Mouse (Mus musculus) c-Kit-negative CD71-positive TER-119-positive erythroid progenitor cells, embryonic 14.5 days (primary cell): ENCODE results near the gene Adcy3.

Experiments used
- DNase-seq: peaks from one replicate; pipeline ENCODE4 v3.0.0-alpha.2; 2013; ENCODE audit warnings: low read depth, low spot score

Adcy3 gene

GRCm38 (mm10) chr12:4132941-4133846 is at the start of gene Adcy3:
Gene Adcy3 (plus strand): TSS chr12:4133103.
- no peak for DNase-seq

GRCm38 (mm10) chr12:4083441-4083840 is 49.5 kb upstream of the Adcy3 start:
- no peak for DNase-seq

- DNase-seq = no peak
Observed at GRCm38 (mm10) chr12:4107383-4107782, 25.5 kb upstream of the Adcy3 start.

- no peak for DNase-seq
Observed at GRCm38 (mm10) chr12:4116132-4116531, 16.8 kb upstream of the Adcy3 start.

- no peak for DNase-seq
Observed at GRCm38 (mm10) chr12:4117136-4117535, 15.8 kb upstream of the Adcy3 start.

GRCm38 (mm10) chr12:4117579-4117978 is 15.3 kb upstream of the Adcy3 start:
- no peak for DNase-seq

GRCm38 (mm10) chr12:4127346-4127745 is 5.6 kb upstream of the Adcy3 start:
- DNase-seq = no peak

GRCm38 (mm10) chr12:4133847-4134212 is 927 bp downstream of the Adcy3 start:
- DNase-seq = no peak

GRCm38 (mm10) chr12:4143179-4143578 is 10.3 kb downstream of the Adcy3 start:
- DNase-seq = no peak

GRCm38 (mm10) chr12:4150936-4151335 is 18.0 kb downstream of the Adcy3 start:
- DNase-seq = no peak

GRCm38 (mm10) chr12:4151969-4152368 is 19.1 kb downstream of the Adcy3 start:
- DNase-seq = no peak

GRCm38 (mm10) chr12:4157466-4157865 is 24.6 kb downstream of the Adcy3 start:
- DNase-seq = no peak

- DNase-seq = no peak
Observed at GRCm38 (mm10) chr12:4158179-4158578, 25.3 kb downstream of the Adcy3 start.

- DNase-seq = no peak
Observed at GRCm38 (mm10) chr12:4158868-4159632, 26.1 kb downstream of the Adcy3 start.

GRCm38 (mm10) chr12:4160322-4160721 is 27.4 kb downstream of the Adcy3 start:
- no peak for DNase-seq

- no peak for DNase-seq
Observed at GRCm38 (mm10) chr12:4162886-4163285, 30.0 kb downstream of the Adcy3 start.

- DNase-seq = no peak
Observed at GRCm38 (mm10) chr12:4166970-4167369, 34.1 kb downstream of the Adcy3 start.

- DNase-seq = no peak
Observed at GRCm38 (mm10) chr12:4169058-4169457, 36.2 kb downstream of the Adcy3 start.

- no peak for DNase-seq
Observed at GRCm38 (mm10) chr12:4169622-4170021, 36.7 kb downstream of the Adcy3 start.

GRCm38 (mm10) chr12:4173108-4173790 is 40.3 kb downstream of the Adcy3 start:
- no peak for DNase-seq

- no peak for DNase-seq
Observed at GRCm38 (mm10) chr12:4178839-4179238, 45.9 kb downstream of the Adcy3 start.

GRCm38 (mm10) chr12:4179671-4180233 is 46.8 kb downstream of the Adcy3 start:
- DNase-seq = no peak
